Comparison of ENCODE assay signal across 22 mouse cellular contexts in the genomic region with DNA sequence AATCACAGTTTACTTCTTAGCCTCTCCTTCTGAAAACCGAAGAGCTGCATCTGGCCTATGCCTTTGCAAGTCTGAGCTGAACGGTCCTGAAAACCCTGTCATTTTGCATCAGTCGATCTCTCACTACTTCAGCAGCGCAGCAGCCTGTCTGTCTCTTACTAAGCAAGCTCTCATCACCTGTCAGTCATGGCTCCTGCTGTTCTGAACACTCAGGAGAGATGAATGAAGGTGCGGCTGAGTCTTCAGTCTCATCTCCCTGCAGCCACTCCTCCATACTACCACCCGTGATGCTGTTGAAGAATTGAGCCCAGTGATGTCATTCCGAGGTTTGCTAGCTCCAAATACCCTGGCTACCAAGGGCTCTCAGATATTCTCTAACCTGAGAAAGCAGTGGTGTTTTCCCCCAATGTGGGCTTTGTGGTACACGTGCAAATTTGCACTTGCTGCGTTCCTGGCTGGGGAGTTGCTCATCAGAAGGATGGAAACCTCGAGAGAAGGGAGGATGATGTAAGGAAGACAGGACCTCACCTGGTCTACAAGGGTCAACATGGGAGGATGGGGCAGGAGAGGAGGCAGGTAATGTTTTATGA.
"Had no signal": no experiment of that assay in that cellular context is flagged by ENCODE, and none has a peak within 500 bp of the region (broad histone marks: within the 10 kb centered on the region; RNA-seq: fewer than 3 reads in every experiment).

No protein-coding gene starts in this region.

- H3K4me2 ChIP-seq: limb, embryonic 13.5 days; liver, embryonic 12.5 days; liver, embryonic 15.5 days; lung, embryonic 15.5 days; neural tube, embryonic 12.5 days; neural tube, embryonic 15.5 days had no signal

- DNase-seq: kidney, adult 2 months; kidney, postnatal 25 days; liver; lung, adult 18-20 months; lung, postnatal 10 days; lung, postnatal 36 days; midbrain, embryonic 14.5 days; right cerebral cortex, postnatal 4 days; thymus, adult 2 months; thymus, postnatal 14 days; thymus, postnatal 4 days had no signal

- H3K27me3 ChIP-seq: limb, embryonic 13.5 days; liver, embryonic 12.5 days; liver, embryonic 15.5 days; lung, embryonic 15.5 days; megakaryocyte, embryonic 14.5 days; neural tube, embryonic 12.5 days; neural tube, embryonic 15.5 days had no signal

- H3K27ac ChIP-seq: kidney, postnatal 0 days; limb, embryonic 10.5 days; limb, embryonic 13.5 days; liver, embryonic 12.5 days; liver, embryonic 15.5 days; lung, embryonic 15.5 days; midbrain, embryonic 10.5 days; neural tube, embryonic 12.5 days; neural tube, embryonic 15.5 days; stomach, postnatal 0 days had no signal

- H3K9ac ChIP-seq: limb, embryonic 13.5 days; liver, embryonic 12.5 days; liver, embryonic 15.5 days; lung, embryonic 15.5 days; neural tube, embryonic 12.5 days; neural tube, embryonic 15.5 days had no signal

- H3K4me1 ChIP-seq: limb, embryonic 10.5 days; limb, embryonic 13.5 days; liver, embryonic 12.5 days; liver, embryonic 15.5 days; midbrain, embryonic 10.5 days; neural tube, embryonic 12.5 days had no signal

- H3K4me3 ChIP-seq: limb, embryonic 10.5 days; limb, embryonic 13.5 days; liver, embryonic 12.5 days; liver, embryonic 15.5 days; lung, embryonic 15.5 days; megakaryocyte, embryonic 14.5 days; midbrain, embryonic 10.5 days; neural tube, embryonic 12.5 days; neural tube, embryonic 15.5 days had no signal

- ATAC-seq: liver, embryonic 12.5 days had no signal

- H3K9me3 ChIP-seq: limb, embryonic 10.5 days; limb, embryonic 13.5 days; liver, embryonic 12.5 days; liver, embryonic 15.5 days; lung, embryonic 15.5 days; midbrain, embryonic 10.5 days; neural tube, embryonic 12.5 days; neural tube, embryonic 15.5 days had no signal

- H3K36me3 ChIP-seq: limb, embryonic 10.5 days; lung, embryonic 15.5 days; midbrain, embryonic 10.5 days; neural tube, embryonic 12.5 days; neural tube, embryonic 15.5 days had no signal
